Mouse (Mus musculus) CH12F3 (cell line): Measurements from ENCODE around the gene Angel1.

Source experiments
- in situ Hi-C: fragments of 300-500 bp; cut with MboI; formaldehyde crosslinking; loops from 2 replicates; pipeline ENCODE4 v1.14.3; 2020; ENCODE audit warnings: low sequenced_read_pairs

Gene Angel1

GRCm38 (mm10) chr12:86705843-86706242, 20.4 kb downstream of the Angel1 start:
- in situ Hi-C loops, result no loop called here

- in situ Hi-C loops, result no loop called here
These were observed 23.6 kb downstream of the Angel1 start for GRCm38 (mm10) chr12:86702690-86703089.

- in situ Hi-C loops, result no loop called here
These were observed 24.8 kb downstream of the Angel1 start for GRCm38 (mm10) chr12:86701491-86701890.

GRCm38 (mm10) chr12:86700927-86701310, 25.3 kb downstream of the Angel1 start:
- in situ Hi-C loops, result no loop called here

- in situ Hi-C loops, result no loop called here
These were observed 26.0 kb downstream of the Angel1 start for GRCm38 (mm10) chr12:86699965-86700926.

- in situ Hi-C loops, result no loop called here
These were observed 27.7 kb downstream of the Angel1 start for GRCm38 (mm10) chr12:86698537-86698936.

GRCm38 (mm10) chr12:86697996-86698395, 28.3 kb downstream of the Angel1 start:
- in situ Hi-C loops, result no loop called here

GRCm38 (mm10) chr12:86694441-86694840, 31.8 kb downstream of the Angel1 start:
- in situ Hi-C loops, result no loop called here

GRCm38 (mm10) chr12:86693389-86693788, 32.9 kb downstream of the Angel1 start:
- in situ Hi-C loops, result no loop called here

GRCm38 (mm10) chr12:86692471-86693356, 33.5 kb downstream of the Angel1 start:
- in situ Hi-C loops, result no loop called here

GRCm38 (mm10) chr12:86690700-86691485, 35.4 kb downstream of the Angel1 start:
- in situ Hi-C loops, result no loop called here

GRCm38 (mm10) chr12:86688917-86689316, 37.3 kb downstream of the Angel1 start:
- in situ Hi-C loops, result no loop called here

- in situ Hi-C loops, result no loop called here
These were observed 38.2 kb downstream of the Angel1 start for GRCm38 (mm10) chr12:86687971-86688573.

- in situ Hi-C loops, result no loop called here
These were observed 38.8 kb downstream of the Angel1 start for GRCm38 (mm10) chr12:86687445-86687955.

GRCm38 (mm10) chr12:86686551-86687330, 39.5 kb downstream of the Angel1 start:
- in situ Hi-C loops, result no loop called here

GRCm38 (mm10) chr12:86685275-86685674, 41.0 kb downstream of the Angel1 start:
- in situ Hi-C loops, result no loop called here

GRCm38 (mm10) chr12:86683698-86684097, 42.6 kb downstream of the Angel1 start:
- in situ Hi-C loops, result no loop called here

GRCm38 (mm10) chr12:86682178-86682577, 44.1 kb downstream of the Angel1 start:
- in situ Hi-C loops, result no loop called here

- in situ Hi-C loops, result no loop called here
These were observed 44.6 kb downstream of the Angel1 start for GRCm38 (mm10) chr12:86681626-86682025.
